Mouse (Mus musculus) liver, embryonic 15.5 days (tissue): Measurements from ENCODE around the gene Serpinb8. TPM values are rescaled to one million over a fixed set of nuclear protein-coding genes. Genes with fewer than 3 reads are reported as not detected.

Source experiments
- ATAC-seq: fragments of 200-750 bp; cut with Nextera tagmentation; 2 replicates; pipeline ENCODE4 v1.8.0; 2017; ENCODE audit warnings: moderate number of reproducible peaks, mild to moderate bottlenecking, moderate library complexity; ENCODE audit not compliant: insufficient read depth
- H3K27ac ChIP-seq: fragments of 300-500 bp; sonication (generic); replicated peaks from 2 replicates; pipeline ENCODE4 v1.5.1; 2015; ENCODE audit warnings: mild to moderate bottlenecking, inconsistent platforms
- H3K27me3 ChIP-seq: fragments of 300-500 bp; sonication (generic); 2 replicates; pipeline ENCODE4 v1.6.1; 2015; ENCODE audit warnings: mild to moderate bottlenecking, inconsistent platforms
- H3K36me3 ChIP-seq: fragments of 300-500 bp; sonication (generic); replicated peaks from 2 replicates; pipeline ENCODE4 v1.6.1; 2015; ENCODE audit warnings: moderate library complexity, mild to moderate bottlenecking, inconsistent platforms
- H3K4me1 ChIP-seq: fragments of 300-500 bp; sonication (generic); replicated peaks from 2 replicates; pipeline ENCODE4 v1.6.1; 2015; ENCODE audit warnings: inconsistent platforms
- H3K4me2 ChIP-seq: fragments of 300-500 bp; sonication (generic); 2 replicates; pipeline ENCODE4 v1.6.1; 2015; ENCODE audit warnings: moderate library complexity, mild to moderate bottlenecking, inconsistent platforms
- H3K4me3 ChIP-seq: fragments of 300-500 bp; sonication (generic); replicated peaks from 2 replicates; pipeline ENCODE4 v1.5.1; 2015; ENCODE audit warnings: mild to moderate bottlenecking, inconsistent platforms
- H3K9ac ChIP-seq: fragments of 300-500 bp; sonication (generic); 2 replicates; pipeline ENCODE4 v1.6.1; 2015; ENCODE audit warnings: moderate library complexity, mild to moderate bottlenecking, inconsistent platforms
- H3K9me3 ChIP-seq: fragments of 300-500 bp; sonication (generic); replicated peaks from 2 replicates; pipeline ENCODE4 v1.6.1; 2016; ENCODE audit warnings: inconsistent platforms
- WGBS: fragments of 180-500 bp; shearing (Covaris S2); methylation state at CpG from one replicate; pipeline ENCODE4 v1.1.7; 2015; ENCODE audit warnings: mixed read lengths; ENCODE audit not compliant: insufficient replicate concordance; 5-methylcytosine and 5-hydroxymethylcytosine counted together
- polyA plus RNA-seq: library from polyadenylated mRNA; unstranded; fragments of >200 nt; fragmentation: Nextera tagmentation; extraction: Ambion mirVana; gene quantifications from 2 replicates; pipeline ENCODE4 v1.2.1, GENCODE M21; 2015

Gene Serpinb8
- polyA plus RNA-seq: 0.26 and 0.39 TPM in 2 replicates

DNA sequence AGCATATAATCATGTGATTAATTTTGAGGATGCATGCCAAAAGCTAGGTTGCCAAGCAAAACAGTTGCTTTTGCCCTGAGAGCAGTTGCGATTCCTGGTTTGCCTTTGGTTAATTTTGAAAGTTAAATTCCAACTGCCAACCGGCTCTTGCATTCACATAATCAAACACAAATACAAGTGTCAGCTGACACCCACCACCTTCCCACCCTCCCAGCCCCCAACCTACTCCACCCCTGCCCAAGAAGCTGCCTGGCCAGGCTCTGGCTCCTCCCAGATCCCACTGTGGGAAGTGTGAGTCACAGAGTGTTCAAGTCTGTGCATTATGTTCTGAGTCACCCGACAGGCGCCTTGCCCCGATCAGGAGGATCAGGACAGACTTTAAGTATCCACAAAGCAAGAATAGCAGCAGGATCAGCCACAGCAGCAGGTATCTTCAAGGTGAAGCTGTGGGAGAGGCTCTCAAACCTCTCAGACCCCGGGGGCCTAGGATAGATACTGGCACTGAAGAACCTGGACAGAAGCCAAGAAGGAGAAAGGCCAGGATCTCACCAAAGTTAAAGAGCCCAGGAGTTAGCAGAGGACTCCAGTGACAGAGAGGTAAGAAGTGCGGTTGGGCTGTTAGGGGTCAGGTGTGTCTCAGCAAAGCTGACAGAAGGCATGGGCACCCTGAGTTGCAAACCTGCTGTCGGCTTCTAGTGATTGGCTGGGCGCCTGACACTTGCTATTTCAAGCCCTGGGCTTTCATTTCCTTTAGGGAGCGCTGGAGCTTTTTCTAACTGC lies at the start of gene Serpinb8:
Serpinb8 (plus strand) TSS at position 316 of the 780 bp plus-strand sequence.
- ATAC-seq: no peak

DNA sequence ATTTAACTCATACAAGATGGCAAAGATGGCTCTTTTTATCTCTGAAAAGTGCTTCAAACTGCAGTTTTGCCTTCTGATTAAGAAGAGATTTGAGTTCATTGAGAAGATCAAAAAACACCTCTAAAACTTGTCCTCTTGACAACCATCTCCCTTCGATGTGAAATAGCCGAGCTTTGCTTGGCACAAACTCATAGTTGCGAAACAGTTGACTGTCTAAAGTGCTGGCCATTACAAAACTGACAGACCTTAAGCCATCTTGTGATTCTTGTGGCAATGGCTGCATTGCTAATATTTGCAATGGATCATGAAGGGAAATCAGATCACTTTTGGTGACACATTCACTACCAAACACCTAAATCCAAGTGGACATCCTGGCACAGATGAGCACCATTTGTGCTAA lies 30.3 kb upstream of the Serpinb8 start:
- ATAC-seq: no peak

More for the DNA sequence above, at the start of gene Serpinb8:
- whole genome bisulfite sequencing: 27% methylated on average over 10 of the region's 10 CpGs
- Histone ChIP-seq H3K9me3 (no peaks in the 10 kb centered on the region), H3K4me1 (no peaks in the 10 kb centered on the region), H3K36me3 (no peaks in the 10 kb centered on the region), H3K9ac (no peak within 1 kb of the TSS), H3K27me3 (no peaks in the 10 kb centered on the region), H3K27ac (no peak within 1 kb of the TSS), H3K4me3 (no peak within 1 kb of the TSS), H3K4me2 (no peak within 1 kb of the TSS)

DNA sequence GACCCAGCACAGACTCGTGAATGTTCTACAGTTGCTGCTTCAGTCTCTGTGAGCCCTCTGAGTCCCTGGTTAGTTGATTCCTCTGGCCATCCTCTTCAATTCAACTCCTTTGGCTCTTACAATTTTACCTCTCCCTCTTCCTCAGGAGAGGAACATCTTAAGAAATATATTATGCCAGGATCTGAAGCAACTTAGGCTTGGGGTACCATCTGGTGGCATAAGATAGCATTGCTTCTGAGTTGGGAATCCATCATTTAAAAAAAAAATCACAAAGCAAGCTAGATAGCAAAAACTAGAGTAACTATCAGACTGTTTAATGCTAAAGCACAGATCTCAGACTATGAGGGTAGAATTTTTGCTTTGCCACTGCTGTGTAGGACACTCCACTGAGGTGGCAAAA lies 27.7 kb upstream of the Serpinb8 start:
- Histone ChIP-seq H3K9me3 (no peaks in the 10 kb centered on the region), H3K36me3 (no peaks in the 10 kb centered on the region), H3K4me2 (no peak overlapping the region), H3K27me3 (no peaks in the 10 kb centered on the region), H3K27ac (no peak overlapping the region), H3K4me1 (no peaks in the 10 kb centered on the region), H3K4me3 (no peak overlapping the region), H3K9ac (no peak overlapping the region)
- 37% methylated on average over 1 of the region's 1 CpGs for WGBS
- ATAC-seq: no peak

More for the DNA sequence above, 30.3 kb upstream of the Serpinb8 start:
- H3K4me1 ChIP-seq: no peaks in the 10 kb centered on the region
- 60% methylated on average over 3 of the region's 3 CpGs for WGBS
- no peaks in the 10 kb centered on the region for H3K27me3 ChIP-seq
- H3K36me3 ChIP-seq: no peaks in the 10 kb centered on the region
- H3K4me3 ChIP-seq: no peak overlapping the region
- no peak overlapping the region for H3K4me2 ChIP-seq
- H3K27ac ChIP-seq: no peak overlapping the region
- H3K9ac ChIP-seq: no peak overlapping the region
- H3K9me3 ChIP-seq: no peaks in the 10 kb centered on the region

DNA sequence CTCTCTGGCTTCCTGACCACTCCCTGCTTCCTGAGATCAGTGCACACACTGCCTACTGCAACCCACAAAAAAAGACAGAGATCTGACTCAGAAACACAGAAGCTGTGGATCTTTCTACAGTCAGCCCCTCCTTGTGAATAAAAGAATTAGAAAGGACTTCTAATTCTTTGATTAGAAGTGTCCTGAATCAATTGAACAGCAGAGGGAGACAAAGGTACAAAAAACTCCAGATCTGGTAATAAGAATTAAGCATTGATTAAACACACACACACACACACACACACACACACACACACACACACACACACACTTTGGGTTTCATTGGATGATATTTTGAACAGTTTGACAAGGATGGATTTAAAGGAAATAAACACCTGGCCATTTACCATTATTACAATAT lies 24.2 kb upstream of the Serpinb8 start:
- Histone ChIP-seq H3K4me2 (no peak overlapping the region), H3K9me3 (no peaks in the 10 kb centered on the region), H3K36me3 (no peaks in the 10 kb centered on the region), H3K27me3 (no peaks in the 10 kb centered on the region), H3K4me3 (no peak overlapping the region), H3K27ac (no peak overlapping the region), H3K9ac (no peak overlapping the region), H3K4me1 (no peaks in the 10 kb centered on the region)
- no peak for ATAC-seq

DNA sequence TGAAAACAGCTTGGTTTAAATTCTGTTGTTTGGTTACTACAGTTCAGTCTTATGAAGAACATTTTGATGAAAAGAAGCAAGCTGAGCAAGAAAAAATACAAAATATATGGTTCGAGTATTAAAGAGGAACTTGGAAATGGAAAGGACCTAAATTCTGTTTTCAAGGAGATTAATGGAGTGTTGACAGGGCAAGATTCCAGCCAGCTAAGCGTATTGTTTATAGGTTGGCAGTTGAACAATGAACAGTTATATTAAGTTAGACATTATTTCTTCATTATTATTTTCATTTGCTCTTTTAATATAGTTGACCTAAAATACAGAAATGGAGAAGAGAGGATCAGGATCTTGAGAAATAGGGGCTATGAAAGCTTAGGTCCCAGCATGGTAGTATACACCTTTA lies 13.7 kb upstream of the Serpinb8 start:
- ATAC-seq: no peak
- H3K27me3 ChIP-seq: no peaks in the 10 kb centered on the region
- H3K36me3 ChIP-seq: no peaks in the 10 kb centered on the region
- no peaks in the 10 kb centered on the region for H3K4me1 ChIP-seq
- no peaks in the 10 kb centered on the region for H3K9me3 ChIP-seq
- no peak overlapping the region for H3K4me2 ChIP-seq
- no peak overlapping the region for H3K27ac ChIP-seq
- H3K9ac ChIP-seq: no peak overlapping the region
- 51% methylated on average over 2 of the region's 2 CpGs for WGBS
- no peak overlapping the region for H3K4me3 ChIP-seq

DNA sequence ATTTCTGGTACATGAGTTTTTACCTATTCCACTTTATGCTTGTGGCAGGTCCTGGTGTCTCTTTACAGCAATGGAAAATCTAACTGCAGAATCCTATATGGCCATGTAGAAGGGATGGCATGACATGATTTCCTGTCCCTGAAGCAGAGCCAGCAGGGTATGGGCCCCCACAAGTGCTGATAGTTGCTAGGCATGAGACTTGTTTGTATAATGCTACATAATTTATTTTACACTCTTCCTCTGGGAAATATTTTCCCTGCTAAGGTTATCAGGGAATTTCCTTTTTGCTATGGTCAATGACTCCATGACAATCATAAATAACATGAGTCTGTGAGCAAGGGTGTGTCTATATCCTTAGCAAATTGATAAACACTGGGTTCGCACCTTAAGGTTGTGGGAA lies 12.3 kb upstream of the Serpinb8 start:
- Histone ChIP-seq H3K9ac (no peak overlapping the region), H3K4me3 (no peak overlapping the region), H3K4me2 (no peak overlapping the region), H3K27ac (no peak overlapping the region), H3K36me3 (no peaks in the 10 kb centered on the region), H3K27me3 (no peaks in the 10 kb centered on the region), H3K4me1 (no peaks in the 10 kb centered on the region), H3K9me3 (no peaks in the 10 kb centered on the region)
- no peak for ATAC-seq
- WGBS: 61% methylated on average over 1 of the region's 1 CpGs

DNA sequence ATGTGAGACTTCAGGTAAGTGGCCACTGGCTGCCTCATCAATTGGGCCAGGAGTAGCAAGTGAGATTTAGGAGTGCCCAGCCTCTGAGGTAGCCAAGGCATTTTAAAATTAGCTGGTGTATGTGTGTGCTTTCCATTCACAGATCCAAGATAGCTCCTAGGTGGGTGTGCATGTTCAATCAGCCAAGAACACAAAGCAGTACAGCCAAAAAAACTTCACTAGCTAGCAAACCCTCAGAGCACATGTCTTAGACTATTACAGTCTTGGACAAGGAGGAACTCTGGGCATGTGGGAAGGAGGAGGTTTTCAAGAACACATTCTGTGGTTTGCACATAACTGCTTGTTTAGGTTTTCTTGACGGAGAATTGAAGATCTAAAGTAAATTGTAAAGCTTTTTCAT lies 8.6 kb upstream of the Serpinb8 start:
- H3K27me3 ChIP-seq: no peaks in the 10 kb centered on the region
- no peaks in the 10 kb centered on the region for H3K4me1 ChIP-seq
- no peak overlapping the region for H3K4me3 ChIP-seq
- no peak for ATAC-seq
- H3K4me2 ChIP-seq: no peak overlapping the region
- H3K9me3 ChIP-seq: no peaks in the 10 kb centered on the region
- no peak overlapping the region for H3K9ac ChIP-seq
- no peak overlapping the region for H3K27ac ChIP-seq
- no peaks in the 10 kb centered on the region for H3K36me3 ChIP-seq
- WGBS: 39% methylated on average over 1 of the region's 1 CpGs

DNA sequence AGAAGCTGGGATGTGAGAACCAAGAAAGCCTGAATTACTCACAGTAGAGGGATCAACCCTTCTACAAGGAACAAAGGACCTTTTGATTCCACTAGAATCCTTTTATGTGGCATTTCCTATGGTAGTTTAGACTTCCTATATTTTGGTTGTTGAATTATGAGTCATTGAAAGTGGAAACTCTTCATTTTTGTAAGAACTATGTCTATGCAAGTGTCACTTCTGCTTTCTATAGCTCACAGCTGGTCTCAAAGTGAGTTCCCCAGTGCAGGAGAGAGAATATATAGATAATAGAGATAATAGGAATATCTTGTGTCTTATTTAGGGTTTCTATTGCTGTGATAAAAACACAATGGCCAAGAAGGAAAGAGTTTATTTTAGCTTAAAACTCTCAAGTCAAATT lies 6.9 kb upstream of the Serpinb8 start:
- Histone ChIP-seq H3K9me3 (no peaks in the 10 kb centered on the region), H3K27ac (no peak overlapping the region), H3K27me3 (no peaks in the 10 kb centered on the region), H3K4me2 (no peak overlapping the region), H3K36me3 (no peaks in the 10 kb centered on the region), H3K4me3 (no peak overlapping the region), H3K9ac (no peak overlapping the region), H3K4me1 (no peaks in the 10 kb centered on the region)
- ATAC-seq: no peak

DNA sequence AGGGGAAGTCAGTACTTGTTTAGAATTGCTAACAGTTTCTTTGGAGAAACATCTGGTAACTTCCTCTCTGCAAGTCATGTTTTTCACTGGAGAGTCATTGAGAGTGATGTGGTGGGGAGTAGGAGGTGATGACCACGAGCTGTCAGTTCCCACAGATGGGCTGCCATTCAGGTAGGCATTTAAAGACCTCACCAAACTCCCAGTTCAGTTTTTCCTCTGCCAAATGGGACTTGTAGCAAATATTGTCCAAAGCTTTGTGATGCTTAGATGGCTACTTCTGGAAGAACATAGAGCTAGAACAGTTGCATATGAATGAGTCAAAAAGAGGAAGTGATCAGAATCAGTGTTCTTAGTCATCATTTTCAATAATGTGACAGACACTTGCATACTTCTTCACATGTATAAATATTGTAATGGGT lies 5.8 kb upstream of the Serpinb8 start:
- H3K9me3 ChIP-seq: no peaks in the 10 kb centered on the region
- no peaks in the 10 kb centered on the region for H3K27me3 ChIP-seq
- ATAC-seq: no peak
- no peak overlapping the region for H3K9ac ChIP-seq
- no peak overlapping the region for H3K4me3 ChIP-seq
- no peaks in the 10 kb centered on the region for H3K36me3 ChIP-seq
- H3K27ac ChIP-seq: no peak overlapping the region
- no peak overlapping the region for H3K4me2 ChIP-seq
- no peaks in the 10 kb centered on the region for H3K4me1 ChIP-seq
- WGBS: 3% methylated on average over 1 of the region's 1 CpGs

DNA sequence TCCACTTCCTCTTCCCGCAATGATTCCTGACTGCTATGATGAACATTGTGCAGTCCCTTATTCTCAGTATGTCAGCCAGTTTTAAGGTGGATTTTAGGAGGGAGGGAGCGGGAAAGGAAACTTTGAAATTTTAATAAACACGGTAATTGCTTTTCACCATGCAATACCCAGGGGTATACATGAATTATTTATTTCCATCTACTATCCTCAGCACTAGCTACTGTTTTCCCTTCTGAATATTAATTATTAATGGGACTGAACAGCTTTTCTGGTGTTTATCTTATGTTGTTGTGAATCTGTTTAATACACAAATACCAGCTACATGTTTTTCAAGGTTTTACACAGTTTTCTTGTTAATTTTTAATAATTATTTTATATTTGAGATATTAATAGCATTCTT lies 4.9 kb upstream of the Serpinb8 start:
- no peak overlapping the region for H3K4me3 ChIP-seq
- no peak overlapping the region for H3K9ac ChIP-seq
- no peaks in the 10 kb centered on the region for H3K36me3 ChIP-seq

DNA sequence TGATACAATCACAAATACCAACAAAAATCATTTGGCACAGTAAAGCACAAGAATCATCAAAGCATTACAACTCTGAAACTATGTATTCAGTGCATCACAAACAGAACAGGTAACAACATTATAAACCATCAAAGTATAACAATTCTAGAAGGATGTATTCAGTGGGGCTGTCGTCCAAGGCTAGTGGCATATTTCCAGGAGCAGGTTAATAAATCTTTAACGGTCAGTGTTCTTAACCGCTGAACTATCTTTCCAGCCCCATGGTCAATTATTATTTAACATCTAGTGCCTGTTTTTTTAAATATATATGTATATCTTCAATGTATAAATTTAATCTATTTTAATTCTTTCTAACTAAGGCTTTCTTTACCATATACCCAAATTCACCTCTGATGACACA lies 3.6 kb upstream of the Serpinb8 start:
- no peaks in the 10 kb centered on the region for H3K9me3 ChIP-seq
- no peak for ATAC-seq
- no peak overlapping the region for H3K4me2 ChIP-seq
- H3K4me1 ChIP-seq: no peaks in the 10 kb centered on the region
- WGBS: 74% methylated on average over 3 of the region's 3 CpGs
- H3K36me3 ChIP-seq: no peaks in the 10 kb centered on the region
- no peak overlapping the region for H3K27ac ChIP-seq
- H3K27me3 ChIP-seq: no peaks in the 10 kb centered on the region
- no peak overlapping the region for H3K4me3 ChIP-seq
- no peak overlapping the region for H3K9ac ChIP-seq

More for the DNA sequence above, 4.9 kb upstream of the Serpinb8 start:
- no peaks in the 10 kb centered on the region for H3K27me3 ChIP-seq
- no peak overlapping the region for H3K27ac ChIP-seq
- no peaks in the 10 kb centered on the region for H3K9me3 ChIP-seq
- H3K4me2 ChIP-seq: no peak overlapping the region
- WGBS: 58% methylated on average over 3 of the region's 3 CpGs
- H3K4me1 ChIP-seq: no peaks in the 10 kb centered on the region
- ATAC-seq: no peak

DNA sequence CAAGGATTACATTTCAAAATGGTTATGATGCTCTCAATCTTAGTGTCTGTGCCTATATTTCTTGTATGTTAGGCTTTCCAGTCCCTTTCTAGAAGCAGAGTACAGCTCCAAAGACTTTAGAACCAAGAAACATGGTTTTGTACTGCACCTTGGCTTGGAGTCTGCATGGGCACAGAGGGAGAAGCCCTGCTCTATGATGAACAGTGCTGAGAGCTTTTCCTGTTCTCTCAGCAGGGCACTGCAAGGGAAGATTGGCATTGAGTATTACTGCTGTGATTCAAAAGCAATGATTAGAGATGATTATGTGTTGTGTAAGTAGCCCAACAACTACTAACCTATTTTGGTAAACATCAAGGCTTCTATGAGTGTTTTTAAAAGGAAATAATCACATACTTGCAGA lies 1.6 kb upstream of the Serpinb8 start:
- H3K4me2 ChIP-seq: no peak overlapping the region
- no peaks in the 10 kb centered on the region for H3K36me3 ChIP-seq
- H3K4me1 ChIP-seq: no peaks in the 10 kb centered on the region
- H3K4me3 ChIP-seq: no peak overlapping the region
- H3K27me3 ChIP-seq: no peaks in the 10 kb centered on the region
- H3K9ac ChIP-seq: no peak overlapping the region
- no peaks in the 10 kb centered on the region for H3K9me3 ChIP-seq
- H3K27ac ChIP-seq: no peak overlapping the region
- no peak for ATAC-seq
